In the genomic region with DNA sequence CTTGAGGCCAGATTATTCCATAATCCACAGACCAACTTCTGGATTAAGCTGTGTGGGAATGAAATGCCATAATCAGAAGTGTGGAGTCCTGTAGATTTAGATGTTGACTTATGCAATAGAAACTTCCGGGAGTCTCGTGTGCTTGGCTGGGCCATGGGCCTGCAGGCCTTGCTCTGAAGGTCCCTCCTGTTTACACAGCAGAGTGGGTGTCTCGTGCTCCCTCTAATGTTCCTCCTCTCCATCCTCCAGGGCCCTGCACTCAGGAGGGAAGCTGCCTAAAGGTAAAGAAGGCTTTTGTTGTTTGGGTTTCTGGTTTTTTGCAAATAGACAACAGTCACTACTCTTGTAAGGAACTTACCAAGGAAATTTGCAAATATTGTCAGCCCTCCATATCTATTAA, we compare ENCODE assay signal across 33 mouse cellular contexts.
"Had no signal": no experiment of that assay in that cellular context is flagged by ENCODE, and none has a peak within 500 bp of the region (broad histone marks: within the 10 kb centered on the region; RNA-seq: fewer than 3 reads in every experiment).

No protein-coding gene starts in this region.

- H3K9me3 ChIP-seq: heart, embryonic 12.5 days; heart, embryonic 13.5 days; heart, embryonic 15.5 days; hindbrain, embryonic 10.5 days; hindbrain, embryonic 12.5 days; hindbrain, embryonic 13.5 days; hindbrain, embryonic 15.5 days; intestine, embryonic 15.5 days; kidney, embryonic 15.5 days had no signal

- H3K4me3 ChIP-seq: heart, embryonic 12.5 days; heart, embryonic 13.5 days; heart, embryonic 15.5 days; hindbrain, embryonic 10.5 days; hindbrain, embryonic 12.5 days; hindbrain, embryonic 13.5 days; hindbrain, embryonic 15.5 days; intestine, embryonic 15.5 days; kidney, embryonic 15.5 days; layer of hippocampus, adult 2 months; left cerebral cortex, adult 2 months had no signal

- DNase-seq: heart, postnatal 10 days; heart, postnatal 14 days; heart, postnatal 36 days; heart, postnatal 4 days; kidney, adult 11 months; kidney, adult 18-20 months; kidney, adult 2 months; kidney, adult 8-10 months; kidney, adult 9 months; kidney, postnatal 10 days; kidney, postnatal 14 days; kidney, postnatal 25 days; kidney, postnatal 36 days; kidney, postnatal 4 days; layer of hippocampus, adult 9-11 months; layer of hippocampus, postnatal 36 days had no signal

- H3K36me3 ChIP-seq: heart, embryonic 15.5 days; hindbrain, embryonic 12.5 days; hindbrain, embryonic 13.5 days; hindbrain, embryonic 15.5 days; intestine, embryonic 15.5 days had no signal

- ATAC-seq: hindbrain, postnatal 0 days; inflammation-experienced regulatory T-cells, adult 6 months; intestine, embryonic 15.5 days; intestine, embryonic 16.5 days; intestine, postnatal 0 days had no signal

- H3K4me2 ChIP-seq: heart, embryonic 11.5 days; heart, embryonic 12.5 days; heart, embryonic 13.5 days; heart, embryonic 15.5 days; hindbrain, embryonic 12.5 days; hindbrain, embryonic 13.5 days; hindbrain, embryonic 15.5 days; intestine, embryonic 15.5 days; kidney, embryonic 15.5 days had no signal

- H3K27ac ChIP-seq: heart, embryonic 13.5 days; heart, embryonic 15.5 days; hindbrain, embryonic 10.5 days; hindbrain, embryonic 12.5 days; hindbrain, embryonic 13.5 days; hindbrain, embryonic 15.5 days; hindbrain, postnatal 0 days; intestine, embryonic 15.5 days; kidney, embryonic 15.5 days; kidney, postnatal 0 days; layer of hippocampus, adult 2 months; left cerebral cortex, adult 2 months had no signal

- H3K27me3 ChIP-seq: heart, embryonic 12.5 days; heart, embryonic 13.5 days; heart, embryonic 15.5 days; hindbrain, embryonic 12.5 days; hindbrain, embryonic 13.5 days; hindbrain, embryonic 15.5 days; intestine, embryonic 15.5 days; kidney, embryonic 15.5 days had no signal

- H3K9ac ChIP-seq: heart, embryonic 12.5 days; heart, embryonic 13.5 days; heart, embryonic 15.5 days; hindbrain, embryonic 12.5 days; hindbrain, embryonic 13.5 days; hindbrain, embryonic 15.5 days; intestine, embryonic 15.5 days; kidney, embryonic 15.5 days had no signal

- H3K4me1 ChIP-seq: heart, embryonic 12.5 days; heart, embryonic 13.5 days; heart, embryonic 15.5 days; hindbrain, embryonic 12.5 days; hindbrain, embryonic 15.5 days; kidney, embryonic 15.5 days had no signal
